8 mouse cellular contexts compared by ENCODE assay signal in the genomic region with DNA sequence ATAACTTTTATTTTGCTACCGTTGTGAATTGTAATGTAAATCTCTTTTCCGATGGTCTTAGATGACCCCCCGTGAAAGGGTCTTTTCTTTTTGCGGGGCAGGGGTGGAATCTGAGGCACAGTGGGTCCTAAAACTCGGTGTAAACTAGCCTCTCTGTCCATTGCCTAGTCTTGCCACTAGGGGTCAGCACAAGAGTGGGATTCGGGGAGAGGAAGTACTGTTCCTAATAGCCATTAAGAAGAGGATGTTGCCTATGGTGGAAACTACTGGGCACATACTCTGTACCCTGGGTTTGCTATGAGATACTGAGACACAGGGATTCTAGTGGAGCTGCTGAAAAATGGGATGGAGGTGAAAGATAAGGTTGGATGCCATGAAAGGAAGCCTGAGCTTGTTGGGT. TPM values are rescaled to one million over a fixed set of nuclear protein-coding genes. Genes with fewer than 3 reads are reported as not detected.
DNase-seq lines count a peak whose midpoint lies in the region; ATAC-seq lines count a peak whose summit lies in the region.

No protein-coding gene starts in this region.

- ATAC-seq in embryonic facial prominence, embryonic 11.5 days (replicated peaks; ENCODE audit: insufficient number of reproducible peaks, low FRiP score, low TSS enrichment, low read depth) = 0 out of 2 replicates have a peak, but pooled peaks have one; percentile 34
- ATAC-seq in megakaryocyte progenitor cell, adult 5-6 weeks (replicated peaks; ENCODE audit: poor library complexity) = peak; percentile 96

- no peaks in the 10 kb centered on the region for H3K27me3 ChIP-seq in embryonic facial prominence, embryonic 11.5 days (ENCODE audit: control insufficient read depth, insufficient read depth, low read length)

- WGBS in embryonic facial prominence, embryonic 11.5 days = 43% methylated on average over 6 of the region's 6 CpGs

- no peak overlapping the region for H3K4me3 ChIP-seq in embryonic facial prominence, embryonic 11.5 days (ENCODE audit: low read depth, low read length)

- no peaks in the 10 kb centered on the region for H3K9me3 ChIP-seq in embryonic facial prominence, embryonic 11.5 days (replicated peaks; ENCODE audit: control insufficient read depth, low read length)

- no peak overlapping the region for H3K9ac ChIP-seq in embryonic facial prominence, embryonic 11.5 days (replicated peaks; ENCODE audit: low read length)

- H3K27ac ChIP-seq in embryonic facial prominence, embryonic 11.5 days (replicated peaks; ENCODE audit: low read depth, low read length) = no peak overlapping the region

- H3K36me3 ChIP-seq in embryonic facial prominence, embryonic 11.5 days (replicated peaks; ENCODE audit: control insufficient read depth, insufficient read depth, low read depth, low read length) = no peaks in the 10 kb centered on the region

- no peak overlapping the region for H3K4me2 ChIP-seq in embryonic facial prominence, embryonic 11.5 days (ENCODE audit: low read depth, low read length)

- H3K4me1 ChIP-seq in embryonic facial prominence, embryonic 11.5 days (ENCODE audit: control insufficient read depth, insufficient read depth, low read length) = no peaks in the 10 kb centered on the region

- DNase-seq in gastrocnemius, adult 18-20 months (ENCODE audit: low spot score) = peak; percentile 62
- no peak for DNase-seq in gastrocnemius, postnatal 25 days
- peak; percentile 52 for DNase-seq in R1 (ENCODE audit: low read depth, low spot score)
- DNase-seq in embryonic facial prominence, embryonic 11.5 days (ENCODE audit: low spot score) = peak; percentile 63
- DNase-seq in heart, postnatal 4 days = peak; percentile 80
- peak; percentile 20 to 21 for DNase-seq in layer of hippocampus, postnatal 36 days
- peak; percentile 21 for DNase-seq in testis, postnatal 14 days (ENCODE audit: low spot score)

RNA-seq across cellular contexts. Expression of a gene that starts 13.5 kb away (rescaled TPM):
- 10 to 100 TPM; 11.1 to 12.2 TPM for total RNA-seq in gastrocnemius, adult 18-20 months (2021)
- 10 to 100 TPM; 15.0 to 17.0 TPM for total RNA-seq in gastrocnemius, postnatal 25 days (2021)
- polyA plus RNA-seq in embryonic facial prominence, embryonic 11.5 days (2014; fragmentation: Nextera tagmentation; extraction: Ambion mirVana) = 5.0 and 6.5 TPM in 2 replicates
- 10 to 100 TPM; 23.1 to 28.7 TPM for total RNA-seq in heart, postnatal 4 days (2021)
- total RNA-seq in layer of hippocampus, postnatal 36 days (2021) = 1 to 10 TPM; 6.1 to 8.0 TPM
- total RNA-seq in megakaryocyte progenitor cell, adult 5-6 weeks (2015) = 4.4 and 5.6 TPM in 2 replicates
- total RNA-seq in megakaryocyte progenitor cell, adult 5-6 weeks (2017) = 3.1 and 6.9 TPM in 2 replicates

RNA-seq across cellular contexts. Expression of a gene that starts 53.5 kb away (rescaled TPM):
- 10 to 100 TPM; 10.6 to 11.1 TPM for total RNA-seq in gastrocnemius, adult 18-20 months (2021)
- 10 to 100 TPM in 1 of 2 experiments, 1 to 10 TPM in 1; 10.0 to 11.2 TPM for total RNA-seq in gastrocnemius, postnatal 25 days (2021)
- 16.6 TPM in 2 replicates for polyA plus RNA-seq in embryonic facial prominence, embryonic 11.5 days (2014; fragmentation: Nextera tagmentation; extraction: Ambion mirVana)
- total RNA-seq in heart, postnatal 4 days (2021) = 10 to 100 TPM; 21.1 to 30.9 TPM
- total RNA-seq in layer of hippocampus, postnatal 36 days (2021) = 10 to 100 TPM; 36.9 to 43.0 TPM
- 21.1 and 23.8 TPM in 2 replicates for total RNA-seq in megakaryocyte progenitor cell, adult 5-6 weeks (2015)
- total RNA-seq in megakaryocyte progenitor cell, adult 5-6 weeks (2017) = 22.5 and 24.0 TPM in 2 replicates
